Mouse (Mus musculus) G1E (cell line): ENCODE results near the gene Unc5cl. TPM values are rescaled to one million over a fixed set of nuclear protein-coding genes. Genes with fewer than 3 reads are reported as not detected.

Source experiments
- ATAC-seq: 2 replicates; pipeline ENCODE4 v1.8.0; 2016; ENCODE audit warnings: mild to moderate bottlenecking; ENCODE audit not compliant: insufficient number of reproducible peaks, poor library complexity, low FRiP score, severe bottlenecking; ENCODE audit errors: extremely low read depth
- DNase-seq: peaks from one replicate; pipeline ENCODE4 v3.0.0; 2012; ENCODE audit warnings: low spot score
- H3K27me3 ChIP-seq: 2 replicates; pipeline ENCODE4 v1.6.1; 2012; ENCODE audit warnings: mild to moderate bottlenecking, low read length, inconsistent platforms; ENCODE audit not compliant: insufficient read depth
- H3K36me3 ChIP-seq: replicated peaks from 2 replicates; pipeline ENCODE3; 2012; ENCODE audit warnings: mild to moderate bottlenecking, inconsistent platforms
- H3K4me1 ChIP-seq: 2 replicates; pipeline ENCODE4 v1.6.1; 2012; ENCODE audit warnings: low read depth, low read length, inconsistent platforms, mixed read lengths; ENCODE audit not compliant: insufficient read depth
- H3K4me3 ChIP-seq: 2 replicates; pipeline ENCODE4 v1.5.1; 2012; ENCODE audit warnings: low read depth, mild to moderate bottlenecking, inconsistent platforms, low read length, moderate library complexity, mixed read lengths
- H3K9me3 ChIP-seq: replicated peaks from 2 replicates; pipeline ENCODE4 v1.6.1; 2012; ENCODE audit warnings: inconsistent platforms
- CTCF ChIP-seq: IDR thresholded peaks from 2 replicates; pipeline ENCODE4 v1.5.1; 2012; ENCODE audit warnings: low read depth, low read length, inconsistent platforms, mixed read lengths
- GATA1 ChIP-seq: IDR thresholded peaks from 2 replicates; pipeline ENCODE4 v1.6.1; 2012; ENCODE audit warnings: borderline replicate concordance, low read length, inconsistent platforms, mixed read lengths
- GATA2 ChIP-seq: IDR thresholded peaks from 2 replicates; pipeline ENCODE4 v1.6.1; 2012; ENCODE audit warnings: low read depth, low read length, inconsistent platforms, borderline replicate concordance
- POLR2AphosphoS5 ChIP-seq: IDR thresholded peaks from 2 replicates; pipeline ENCODE4 v1.6.1; 2012; ENCODE audit warnings: low read depth, low read length, inconsistent platforms; ENCODE audit not compliant: insufficient replicate concordance
- TAL1 ChIP-seq: conservative IDR thresholded peaks from 2 replicates; pipeline ENCODE4 v1.6.1; 2012; ENCODE audit warnings: low read depth, low read length, inconsistent platforms, mixed read lengths
- polyA plus RNA-seq: library from polyadenylated mRNA; stranded (reverse); fragments of >175 nt; gene quantifications from 2 replicates; pipeline ENCODE4 v1.2.3, GENCODE M21; 2012
- total RNA-seq, 2 experiments: library from RNA; stranded (forward) in 1 of 2; stranded (reverse) in 1 of 2; fragments of 200-1000 nt in 1 of 2; fragments of >200 nt in 1 of 2; fragmentation: Nextera tagmentation in 1 of 2; gene quantifications; 2 replicates each; pipeline ENCODE4 v1.2.3; 2014 to 2017

Unc5cl gene
- total and polyA plus RNA-seq, 3 experiments, result 15.9 to 22.1 (median 17.6) TPM

DNA sequence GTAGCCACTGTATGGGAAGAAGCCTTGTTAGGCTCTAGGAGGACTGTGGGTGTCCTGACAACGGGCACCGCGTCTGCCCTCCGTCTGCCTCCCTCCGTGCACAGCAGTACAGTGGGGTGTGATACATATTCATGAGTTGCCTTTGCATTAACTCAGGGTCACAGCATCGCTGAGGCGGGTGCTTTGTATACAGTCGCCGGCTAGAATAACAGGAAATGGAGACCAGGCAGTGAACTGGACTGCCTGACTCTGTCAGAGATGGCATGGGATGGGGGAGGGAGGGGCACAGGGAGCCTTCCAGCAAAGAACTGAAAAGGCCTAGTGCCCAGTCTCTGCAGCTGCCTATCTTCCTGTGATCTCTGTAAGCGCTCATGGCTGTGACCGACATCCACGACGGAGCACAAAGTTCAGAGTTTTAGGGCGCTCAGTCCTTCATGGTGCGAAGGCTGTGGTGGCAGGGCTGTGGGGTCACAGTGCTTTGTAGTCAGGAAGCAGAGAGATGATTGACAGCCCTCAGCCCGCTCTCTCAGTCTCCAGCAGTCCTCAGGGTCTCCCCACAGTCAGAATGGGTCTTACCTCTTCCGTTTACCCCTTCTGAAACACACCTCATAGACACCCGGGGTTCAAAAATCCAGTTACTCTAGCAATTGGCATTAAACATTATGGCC is 58.0 kb downstream of the Unc5cl start:
- no peak for TF ChIP-seq TAL1
- TF ChIP-seq GATA1, result no peak
- no peak for TF ChIP-seq POLR2AphosphoS5
- TF ChIP-seq CTCF, result no peak
- TF ChIP-seq GATA2, result no peak
- no peaks in the 10 kb centered on the region for H3K36me3 ChIP-seq
- no peak for DNase-seq
- H3K4me3 ChIP-seq, result no peak overlapping the region
- H3K27me3 ChIP-seq, result no peaks in the 10 kb centered on the region; the same call in 1 of the 2 replicates
- no peaks in the 10 kb centered on the region for H3K9me3 ChIP-seq
- no peak for ATAC-seq
- H3K4me1 ChIP-seq, result no peaks in the 10 kb centered on the region; the same call in 1 of the 2 replicates

DNA sequence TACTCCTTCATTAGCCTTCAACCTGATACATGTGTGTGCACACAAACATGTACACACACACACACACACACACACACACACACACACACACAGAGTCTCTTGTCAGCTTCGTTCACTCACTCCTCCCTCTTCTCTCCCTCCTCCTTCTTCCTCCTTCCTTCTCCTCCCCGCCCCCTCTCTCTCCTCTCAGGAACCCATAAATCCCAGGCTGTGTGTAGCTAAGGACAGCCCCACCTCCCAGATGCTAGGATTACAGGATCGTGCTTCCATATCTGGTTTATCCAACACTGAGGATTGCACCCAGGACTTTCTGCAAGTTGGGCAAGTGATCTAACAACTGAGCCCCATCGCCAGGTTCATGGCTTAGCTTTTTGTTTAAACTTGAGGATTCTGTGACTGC is 59.9 kb downstream of the Unc5cl start:
- Histone ChIP-seq H3K4me1 (no peaks in the 10 kb centered on the region), H3K9me3 (no peaks in the 10 kb centered on the region), H3K36me3 (no peaks in the 10 kb centered on the region), H3K4me3 (no peak overlapping the region), H3K27me3 (no peaks in the 10 kb centered on the region)
- TF ChIP-seq CTCF (no peak), POLR2AphosphoS5 (no peak), TAL1 (no peak), GATA1 (no peak), GATA2 (no peak)
- no peak for ATAC-seq
- DNase-seq, result no peak

- Histone ChIP-seq H3K36me3 (no peaks in the 10 kb centered on the region), H3K4me1 (no peaks in the 10 kb centered on the region), H3K4me3 (no peak overlapping the region), H3K27me3 (no peaks in the 10 kb centered on the region), H3K9me3 (no peaks in the 10 kb centered on the region)
- no peak for DNase-seq
- ATAC-seq, result no peak
- no peak for TF ChIP-seq GATA2
- no peak for TF ChIP-seq TAL1
- no peak for TF ChIP-seq GATA1
- no peak for TF ChIP-seq CTCF
- TF ChIP-seq POLR2AphosphoS5, result no peak
Measured at GRCm38 (mm10) chr17:48519046-48519445, 64.3 kb downstream of the Unc5cl start.

DNA sequence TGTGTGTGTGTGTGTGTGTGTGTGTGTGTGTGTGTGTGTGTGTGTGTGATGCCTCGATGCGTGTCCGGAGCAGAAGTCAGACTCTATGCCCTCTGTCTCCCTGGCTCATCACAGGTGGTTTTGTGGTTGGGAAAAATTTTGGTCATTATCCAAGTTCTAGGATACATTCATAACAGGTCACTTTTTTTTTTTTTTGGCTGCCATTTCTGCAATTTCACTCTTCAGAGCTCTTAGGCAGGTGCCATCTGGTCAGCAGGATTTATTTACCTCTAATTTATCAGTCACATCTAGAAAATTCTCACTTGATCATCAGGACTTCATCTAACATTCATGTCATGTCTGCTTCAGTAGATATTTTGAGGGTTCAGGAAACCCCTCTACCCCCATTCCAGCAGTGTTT is 65.7 kb downstream of the Unc5cl start:
- ATAC-seq (no peak), DNase-seq (no peak)
- TF ChIP-seq POLR2AphosphoS5 (no peak), GATA2 (no peak), GATA1 (no peak), CTCF (no peak), TAL1 (no peak)
- no peaks in the 10 kb centered on the region for H3K27me3 ChIP-seq
- no peaks in the 10 kb centered on the region for H3K9me3 ChIP-seq
- H3K36me3 ChIP-seq, result no peaks in the 10 kb centered on the region
- H3K4me3 ChIP-seq, result no peak overlapping the region
- no peaks in the 10 kb centered on the region for H3K4me1 ChIP-seq

GRCm38 (mm10) chr17:48523056-48523455 is 68.4 kb downstream of the Unc5cl start:
- Histone ChIP-seq H3K27me3 (no peaks in the 10 kb centered on the region), H3K9me3 (no peaks in the 10 kb centered on the region), H3K4me3 (no peak overlapping the region), H3K4me1 (no peaks in the 10 kb centered on the region), H3K36me3 (no peaks in the 10 kb centered on the region)
- DNase-seq, result no peak
- no peak for ATAC-seq
- TF ChIP-seq POLR2AphosphoS5, result no peak
- TF ChIP-seq TAL1, result no peak
- no peak for TF ChIP-seq GATA2
- TF ChIP-seq GATA1, result no peak
- TF ChIP-seq CTCF, result no peak

GRCm38 (mm10) chr17:48533844-48534705 is 79.4 kb downstream of the Unc5cl start:
- TF ChIP-seq CTCF, result no peak
- no peak for TF ChIP-seq POLR2AphosphoS5
- TF ChIP-seq TAL1, result no peak
- TF ChIP-seq GATA1, result no peak
- no peak for TF ChIP-seq GATA2
- ATAC-seq (no peak), DNase-seq (no peak)
- peaks cover 3% of the 10 kb centered on the region; the same call in 1 of the 2 replicates for H3K9me3 ChIP-seq
- no peaks in the 10 kb centered on the region for H3K36me3 ChIP-seq
- H3K4me1 ChIP-seq, result no peaks in the 10 kb centered on the region
- H3K27me3 ChIP-seq, result no peaks in the 10 kb centered on the region
- H3K4me3 ChIP-seq, result no peak overlapping the region

GRCm38 (mm10) chr17:48538328-48538727 is 83.6 kb downstream of the Unc5cl start:
- ATAC-seq (no peak), DNase-seq (no peak)
- Histone ChIP-seq H3K4me1 (no peaks in the 10 kb centered on the region), H3K4me3 (no peak overlapping the region), H3K36me3 (no peaks in the 10 kb centered on the region), H3K9me3 (peaks cover 17% of the 10 kb centered on the region), H3K27me3 (no peaks in the 10 kb centered on the region)
- TF ChIP-seq GATA2, result no peak
- TF ChIP-seq CTCF, result peak; percentile 50
